ENCODE assay signal across 32 mouse cellular contexts in the genomic region with DNA sequence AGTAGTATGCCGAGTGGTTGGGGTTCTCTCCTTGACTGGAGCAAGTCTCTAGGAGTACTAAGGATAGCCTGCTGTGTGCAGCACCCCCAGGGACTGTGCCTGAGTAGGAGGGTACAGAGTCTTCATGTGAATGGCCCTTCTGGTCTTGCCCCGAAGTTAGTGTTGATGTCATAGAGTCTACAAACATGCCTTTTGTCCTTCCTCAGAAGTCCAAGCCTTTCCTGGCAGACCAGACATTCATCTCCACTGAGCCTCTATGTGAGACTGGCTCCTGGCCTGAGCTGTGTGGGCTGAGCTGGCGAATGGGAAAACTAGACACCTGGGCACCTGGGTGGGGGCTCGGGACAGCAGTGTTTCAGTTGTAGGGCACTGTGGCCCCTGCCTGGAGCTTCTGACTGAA. TPM values are rescaled to one million over a fixed set of nuclear protein-coding genes. Genes with fewer than 3 reads are reported as not detected.
DNase-seq lines count a peak whose midpoint lies in the region; ATAC-seq and TF ChIP-seq lines count a peak whose summit lies in the region.
"Had no signal": no experiment of that assay in that cellular context is flagged by ENCODE, and none has a peak within 500 bp of the region (broad histone marks: within the 10 kb centered on the region; RNA-seq: fewer than 3 reads in every experiment).

No protein-coding gene starts in this region.

- no peak for DNase-seq in lung, postnatal 4 days
- DNase-seq in left cerebral cortex, postnatal 36 days (ENCODE audit: low spot score in 2 of 2): no peak
- no peak for DNase-seq in left cerebral cortex, adult 2 months (ENCODE audit: extremely low spot score in 1 of 2, low spot score in 2 of 2)
- no peak for DNase-seq in gastrocnemius, postnatal 14 days
- DNase-seq: adrenal gland, adult 2 months; adrenal gland, postnatal 36 days; B cell, adult 2 months; cerebellum, adult 18-20 months; cerebellum, postnatal 10 days; heart, postnatal 14 days; kidney, adult 9 months; kidney, postnatal 10 days; layer of hippocampus, adult 9-11 months; left cerebral cortex, postnatal 4 days; lung, embryonic 14.5 days; retina, postnatal 1 day; right cerebral cortex, postnatal 14 days; thymus, postnatal 4 days had no signal

- no peaks in the 10 kb centered on the region for H3K27me3 ChIP-seq in lung, embryonic 16.5 days (ENCODE audit: control insufficient read depth, insufficient read depth, low read depth, low read length)
- H3K27me3 ChIP-seq in intestine, postnatal 0 days (replicated peaks; ENCODE audit: control insufficient read depth, insufficient read depth, low read length): no peaks in the 10 kb centered on the region
- H3K27me3 ChIP-seq in liver, embryonic 15.5 days: no peaks in the 10 kb centered on the region
- H3K27me3 ChIP-seq in stomach, embryonic 15.5 days (replicated peaks): no peaks in the 10 kb centered on the region
- H3K27me3 ChIP-seq: CH12.LX; embryonic facial prominence, embryonic 13.5 days; midbrain, embryonic 15.5 days; neural tube, embryonic 15.5 days had no signal

- no peak overlapping the region for H3K9ac ChIP-seq in lung, embryonic 16.5 days (ENCODE audit: low read length)
- H3K9ac ChIP-seq in intestine, postnatal 0 days (ENCODE audit: low read depth, low read length): 0 out of 2 replicates have a peak overlapping the region, but pooled peaks have one; percentile 4
- H3K9ac ChIP-seq in liver, embryonic 15.5 days: no peak overlapping the region
- H3K9ac ChIP-seq in stomach, embryonic 15.5 days: no peak overlapping the region
- H3K9ac ChIP-seq: embryonic facial prominence, embryonic 13.5 days; lung, embryonic 14.5 days; midbrain, embryonic 15.5 days; neural tube, embryonic 15.5 days had no signal

- no peaks in the 10 kb centered on the region for H3K9me3 ChIP-seq in lung, embryonic 16.5 days (ENCODE audit: control insufficient read depth, low read length)
- H3K9me3 ChIP-seq in intestine, postnatal 0 days (ENCODE audit: control insufficient read depth): no peaks in the 10 kb centered on the region
- H3K9me3 ChIP-seq in liver, embryonic 15.5 days (replicated peaks): no peaks in the 10 kb centered on the region
- H3K9me3 ChIP-seq in stomach, embryonic 15.5 days: no peaks in the 10 kb centered on the region
- H3K9me3 ChIP-seq: embryonic facial prominence, embryonic 13.5 days; hindbrain, embryonic 10.5 days; midbrain, embryonic 15.5 days; neural tube, embryonic 15.5 days had no signal

- peak overlapping the region; percentile 7; the same call in 1 of the 2 replicates for H3K27ac ChIP-seq in lung, embryonic 16.5 days (ENCODE audit: low read length)
- 0 out of 2 replicates have a peak overlapping the region, but pooled peaks have one; percentile 22 for H3K27ac ChIP-seq in intestine, postnatal 0 days (ENCODE audit: low read depth, low read length)
- H3K27ac ChIP-seq in liver, embryonic 15.5 days (replicated peaks): 0 out of 2 replicates have a peak overlapping the region, but pooled peaks have one; percentile 1
- H3K27ac ChIP-seq in stomach, embryonic 15.5 days: peak overlapping the region; percentile 71
- no peak overlapping the region for H3K27ac ChIP-seq in left cerebral cortex, adult 2 months
- H3K27ac ChIP-seq: hindbrain, embryonic 10.5 days; macrophage; midbrain, embryonic 15.5 days; neural tube, embryonic 15.5 days had no signal

- TF ChIP-seq CTCF in intestine, postnatal 0 days (IDR thresholded peaks at IDR 0.05; ENCODE audit: low read depth): no peak
- no peak for TF ChIP-seq CTCF in left cerebral cortex, adult 2 months (IDR thresholded peaks at IDR 0.05)

- 39% methylated on average over 4 of the region's 4 CpGs for WGBS in lung, embryonic 16.5 days
- WGBS in intestine, postnatal 0 days: 41% methylated on average over 4 of the region's 4 CpGs
- 57% methylated on average over 4 of the region's 4 CpGs for WGBS in liver, embryonic 15.5 days (ENCODE audit: insufficient replicate concordance)
- 52% methylated on average over 4 of the region's 4 CpGs for WGBS in stomach, embryonic 15.5 days

- H3K4me1 ChIP-seq in lung, embryonic 16.5 days (replicated peaks; ENCODE audit: control insufficient read depth, insufficient read depth, low read length): peaks cover 49% of the 10 kb centered on the region
- H3K4me1 ChIP-seq in intestine, postnatal 0 days (replicated peaks; ENCODE audit: control insufficient read depth, insufficient read depth, low read length): peaks cover 33% of the 10 kb centered on the region
- peaks cover 58% of the 10 kb centered on the region for H3K4me1 ChIP-seq in liver, embryonic 15.5 days (replicated peaks)
- H3K4me1 ChIP-seq in stomach, embryonic 15.5 days: peaks cover 53% of the 10 kb centered on the region
- H3K4me1 ChIP-seq: midbrain, embryonic 15.5 days; neural tube, embryonic 15.5 days had no signal

- ATAC-seq in lung, embryonic 16.5 days (ENCODE audit: low read depth): no peak
- peak; percentile 26; the same call in 1 of the 2 replicates for ATAC-seq in intestine, postnatal 0 days
- no peak for ATAC-seq in liver, embryonic 15.5 days (ENCODE audit: insufficient read depth)
- ATAC-seq in stomach, embryonic 15.5 days (ENCODE audit: insufficient read depth, low FRiP score, low read depth): no peak
- ATAC-seq: activated CD4-positive, CD25-positive, alpha-beta regulatory T cell, adult 4 months; forebrain, embryonic 16.5 days; hindbrain, embryonic 16.5 days; midbrain, embryonic 15.5 days had no signal

- no peak overlapping the region for H3K4me3 ChIP-seq in lung, embryonic 16.5 days (ENCODE audit: low read length)
- no peak overlapping the region for H3K4me3 ChIP-seq in intestine, postnatal 0 days (ENCODE audit: low read depth, low read length)
- H3K4me3 ChIP-seq in liver, embryonic 15.5 days (replicated peaks): no peak overlapping the region
- H3K4me3 ChIP-seq in stomach, embryonic 15.5 days (replicated peaks): no peak overlapping the region
- H3K4me3 ChIP-seq in left cerebral cortex, adult 2 months: no peak overlapping the region
- H3K4me3 ChIP-seq: embryonic facial prominence, embryonic 13.5 days; erythroblast, embryonic 14.5 days; hindbrain, embryonic 10.5 days; midbrain, embryonic 15.5 days; neural tube, embryonic 15.5 days had no signal

- no peaks in the 10 kb centered on the region for H3K36me3 ChIP-seq in lung, embryonic 16.5 days (ENCODE audit: control insufficient read depth, insufficient read depth, low read length)
- H3K36me3 ChIP-seq in intestine, postnatal 0 days (ENCODE audit: control insufficient read depth, insufficient read depth): no peaks in the 10 kb centered on the region
- H3K36me3 ChIP-seq in liver, embryonic 15.5 days (replicated peaks): no peaks in the 10 kb centered on the region
- H3K36me3 ChIP-seq in stomach, embryonic 15.5 days: no peaks in the 10 kb centered on the region
- H3K36me3 ChIP-seq: embryonic facial prominence, embryonic 13.5 days; midbrain, embryonic 15.5 days; neural tube, embryonic 15.5 days had no signal

- H3K4me2 ChIP-seq in lung, embryonic 16.5 days (ENCODE audit: low read depth, low read length): no peak overlapping the region
- no peak overlapping the region for H3K4me2 ChIP-seq in intestine, postnatal 0 days (replicated peaks; ENCODE audit: low read depth)
- no peak overlapping the region for H3K4me2 ChIP-seq in liver, embryonic 15.5 days
- no peak overlapping the region for H3K4me2 ChIP-seq in stomach, embryonic 15.5 days
- H3K4me2 ChIP-seq: embryonic facial prominence, embryonic 13.5 days; lung, embryonic 14.5 days; midbrain, embryonic 15.5 days; neural tube, embryonic 15.5 days had no signal

- intact Hi-C loops in left cerebral cortex, postnatal 36 days (cut with DNase I): loop anchor here (10.0 kb wide), 1 partner anchor 225 kb away; no protein-coding TSS in a partner anchor
- intact Hi-C loops in left cerebral cortex, adult 2 months (cut with DNase I): no loop called here
- intact Hi-C loops in gastrocnemius, postnatal 14 days (cut with DNase I; ENCODE audit: low total_unique reads): loop anchor here (5.0 kb wide), 1 partner anchor 92 kb away; no protein-coding TSS in a partner anchor

RNA-seq across cellular contexts. Expression of gene Sdc1, which starts 8.7 kb away (rescaled TPM):
- polyA plus RNA-seq in lung, embryonic 16.5 days (2015; fragmentation: Nextera tagmentation; extraction: Ambion mirVana): 166 and 170 TPM in 2 replicates
- 43.4 and 46.4 TPM in 2 replicates for polyA plus RNA-seq in intestine, postnatal 0 days (2015; fragmentation: Nextera tagmentation; extraction: Ambion mirVana)
- 23.3 and 26.3 TPM in 2 replicates for polyA plus RNA-seq in liver, embryonic 15.5 days (2015; fragmentation: Nextera tagmentation; extraction: Ambion mirVana)
- polyA plus RNA-seq in stomach, embryonic 15.5 days (2015; fragmentation: Nextera tagmentation; extraction: Ambion mirVana): 131 and 142 TPM in 2 replicates
- total RNA-seq in left cerebral cortex, postnatal 36 days (2021): 1 to 10 TPM; 1.4 to 1.6 TPM
- 1 to 10 TPM; 1.5 to 1.7 TPM for total RNA-seq in left cerebral cortex, adult 2 months (2021)
- total RNA-seq in gastrocnemius, postnatal 14 days (2021): 10 to 100 TPM in 1 of 2 experiments, 1 to 10 TPM in 1; 8.3 to 11.2 TPM
